Mouse (Mus musculus) gastrocnemius, postnatal 10 days (tissue): ENCODE data around the gene Meioc. TPM values are rescaled to one million over a fixed set of nuclear protein-coding genes. Genes with fewer than 3 reads are reported as not detected.

Experiments used
- DNase-seq: peaks from one replicate; pipeline ENCODE4 v3.0.0; 2021; ENCODE audit warnings: mixed read lengths
- long read RNA-seq, 2 experiments: library from polyadenylated mRNA; stranded (forward); transcript quantifications; one replicate each; pipeline ENCODE4 v2.0.0; 2021
- total RNA-seq, 2 experiments: library from RNA; stranded (reverse); gene quantifications; 2 replicates each; pipeline ENCODE4 v1.2.3; 2021

Gene Meioc
- total RNA-seq = not detected
- long read RNA-seq, experiment 1 = 0 reads
- long read RNA-seq, experiment 2 = 0 reads

DNA sequence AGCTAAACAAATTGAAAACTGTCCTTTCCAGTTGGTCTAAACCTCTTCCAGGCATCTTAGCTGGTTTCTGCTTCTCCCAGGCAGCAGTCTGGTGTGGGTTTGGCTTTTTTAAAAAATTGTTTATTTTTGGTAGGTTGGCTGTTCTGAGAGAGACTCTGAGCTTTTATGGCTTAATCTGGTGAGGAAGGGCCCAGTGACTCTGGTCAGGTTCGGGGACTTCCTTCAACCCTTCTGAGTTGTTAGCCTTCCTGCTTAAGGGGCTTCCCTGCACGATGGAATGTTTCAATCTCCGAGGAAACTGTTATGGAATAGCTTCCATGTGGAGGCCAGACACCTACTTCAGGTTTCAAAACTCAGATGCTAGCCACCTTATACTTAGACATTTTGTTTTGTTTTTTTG is at the start of gene Meioc:
Gene Meioc (plus strand): TSS at position 301 of the 400 bp plus-strand sequence.
- no peak for DNase-seq

DNA sequence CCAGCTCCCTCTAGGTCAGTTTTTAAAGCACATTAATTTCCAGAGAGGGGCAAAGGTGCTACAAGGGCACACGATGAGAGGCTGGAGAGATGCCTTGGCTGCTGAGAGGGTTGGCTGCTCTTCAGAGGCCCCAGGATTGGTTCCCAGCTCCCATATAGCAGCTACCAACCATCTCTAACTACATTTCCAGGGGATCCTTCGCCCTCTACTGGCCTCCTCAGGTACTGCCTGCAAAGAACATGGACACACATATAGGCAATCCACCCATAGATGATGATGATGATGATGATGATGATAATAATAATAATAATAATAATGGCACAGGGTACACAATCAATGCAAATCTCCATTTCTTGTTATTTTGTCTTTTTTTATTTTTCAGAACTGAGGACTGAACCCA is 44.1 kb upstream of the Meioc start:
- no peak for DNase-seq

DNA sequence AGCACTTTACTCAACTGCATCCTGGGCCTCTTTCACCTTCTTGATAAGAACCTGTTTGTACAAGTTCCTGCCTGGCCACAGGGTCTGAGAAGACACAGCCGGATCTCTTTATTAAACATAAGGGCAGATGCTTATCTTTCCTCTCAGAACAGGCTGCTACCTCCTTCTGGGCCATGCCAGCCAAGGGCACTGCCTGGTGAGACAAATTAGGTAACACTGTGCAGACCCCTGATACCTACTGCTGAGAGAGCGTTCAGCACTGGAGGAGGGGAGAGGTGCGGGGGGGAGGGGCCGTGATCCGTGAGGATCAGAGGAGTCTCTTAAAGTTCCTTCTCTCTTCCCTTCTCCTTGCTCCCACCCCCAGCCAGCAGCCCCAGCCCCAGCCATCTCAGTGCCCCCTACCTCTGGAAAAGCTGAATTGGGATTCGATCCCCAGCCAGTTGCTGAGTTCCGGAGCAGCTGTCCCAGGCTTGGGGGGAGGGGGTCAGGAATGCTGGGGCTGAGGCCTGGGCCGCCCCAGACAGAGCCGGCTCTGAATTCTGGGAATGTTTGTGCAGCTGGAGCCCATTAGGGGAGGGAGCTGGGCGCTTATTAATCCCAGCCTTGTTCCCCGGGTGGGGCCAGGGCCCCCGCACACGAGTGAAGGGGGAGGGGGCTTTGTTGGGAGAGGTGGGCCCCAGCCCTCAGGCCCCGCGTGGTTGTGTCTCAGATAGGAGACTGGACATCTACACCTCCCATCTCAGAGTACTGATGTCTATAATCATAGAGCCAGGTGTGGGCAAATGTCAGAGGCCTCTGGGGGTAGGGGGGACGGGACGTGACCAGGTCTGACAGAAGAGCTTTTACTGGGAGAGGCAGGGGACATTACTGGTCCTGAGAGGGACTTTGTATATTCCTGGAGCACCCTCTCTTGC is 39.4 kb upstream of the Meioc start:
- peak; percentile 65 for DNase-seq

DNA sequence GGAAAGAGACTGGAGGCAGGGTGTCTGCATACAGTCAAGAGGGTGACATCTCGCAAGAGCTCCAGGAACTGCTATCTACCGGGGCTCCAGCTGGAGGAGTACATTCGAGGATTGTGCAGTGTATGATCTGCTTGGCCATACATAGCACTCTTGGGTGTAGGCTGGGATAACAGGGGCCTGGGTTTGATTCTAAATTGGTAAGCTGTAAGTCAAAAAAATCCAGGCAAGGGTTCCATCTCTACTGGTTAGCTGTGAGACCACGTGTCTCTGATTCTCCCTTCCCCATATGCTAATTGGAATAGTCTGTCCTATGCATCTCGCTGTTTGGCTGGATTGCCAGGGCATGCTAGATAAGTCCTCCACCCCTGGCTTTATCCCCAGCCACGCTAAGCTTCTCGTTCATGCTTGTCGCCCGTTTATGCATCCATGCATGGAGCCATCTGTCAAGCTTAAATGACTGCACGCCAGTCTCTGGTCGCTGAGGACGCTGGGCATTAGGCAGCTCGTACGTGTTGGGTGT is 38.6 kb upstream of the Meioc start:
- DNase-seq = no peak

DNA sequence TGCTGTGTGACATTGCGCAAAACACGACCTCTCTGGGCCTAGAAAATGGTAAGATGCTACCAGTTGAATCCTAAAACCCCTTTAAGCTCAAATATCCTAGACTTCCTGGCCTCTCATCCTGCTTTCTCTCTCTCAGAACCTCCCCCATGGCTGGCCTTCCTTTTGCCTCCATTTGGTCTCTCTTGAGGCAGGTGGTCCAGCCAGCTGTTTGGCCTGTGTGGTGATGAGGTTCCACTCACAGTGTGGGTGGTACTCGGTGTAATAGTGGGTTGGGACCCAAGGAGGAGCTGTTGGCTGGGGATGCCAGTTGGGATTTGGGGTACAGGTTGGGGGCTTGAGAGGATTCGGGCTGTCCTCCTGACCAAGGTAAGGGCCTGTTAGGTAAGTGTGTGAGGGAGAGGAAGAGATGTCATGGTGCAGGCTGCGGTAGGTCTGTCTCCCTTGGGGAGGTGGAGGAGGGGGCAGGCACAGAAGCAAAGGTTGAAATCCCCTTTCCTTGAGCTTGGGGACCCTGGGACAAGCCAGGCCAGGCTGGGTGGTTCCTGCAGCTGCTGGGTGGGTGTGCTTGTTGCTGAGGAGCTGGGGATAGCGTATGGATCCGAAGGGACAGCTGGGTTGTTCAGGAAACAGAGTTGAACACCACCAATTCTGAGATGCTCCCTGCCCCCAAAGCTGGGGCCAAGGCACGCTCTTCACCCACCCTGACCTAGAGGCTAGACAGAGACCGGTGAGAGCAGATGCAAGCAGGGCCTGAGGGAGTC is 36.2 kb upstream of the Meioc start:
- DNase-seq = no peak

DNA sequence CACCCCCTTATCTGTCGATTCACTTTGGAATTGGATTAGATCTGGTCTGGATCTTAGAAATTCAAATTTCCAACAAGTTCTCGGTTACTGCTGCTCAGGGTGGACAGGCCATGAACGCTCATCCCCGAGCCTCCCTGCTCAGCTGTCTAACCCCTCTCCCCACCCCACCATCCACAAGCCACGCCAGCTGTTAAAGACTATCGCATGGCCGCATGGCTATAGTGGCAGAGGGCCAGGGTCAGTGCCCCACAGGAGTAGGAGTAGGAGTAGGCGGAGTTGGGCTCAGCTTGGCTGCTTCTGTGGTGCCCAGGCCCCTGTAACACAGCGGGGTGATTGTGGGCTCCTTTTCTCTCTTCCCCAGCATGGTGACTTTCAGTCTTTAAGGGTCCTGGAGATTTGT is 35.0 kb upstream of the Meioc start:
- DNase-seq = peak; percentile 49

DNA sequence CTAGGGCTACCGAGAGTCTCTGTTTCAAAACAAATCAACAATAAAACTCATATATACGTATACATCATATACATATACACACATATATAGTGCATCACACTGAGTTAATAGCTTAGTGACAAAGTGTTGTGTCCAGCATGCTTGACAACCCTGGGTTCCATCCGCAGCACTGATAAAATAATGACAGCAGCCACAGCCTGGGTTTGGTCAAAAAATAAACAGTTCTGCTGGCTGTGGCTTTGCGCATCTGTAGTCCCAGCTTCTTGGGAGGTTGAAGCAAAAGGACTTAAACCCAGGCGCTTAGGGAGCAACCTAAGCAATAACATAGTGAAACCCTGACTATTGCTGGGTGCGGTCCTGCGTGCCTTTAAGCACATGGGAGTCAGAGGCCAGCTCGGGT is 34.1 kb upstream of the Meioc start:
- no peak for DNase-seq

DNA sequence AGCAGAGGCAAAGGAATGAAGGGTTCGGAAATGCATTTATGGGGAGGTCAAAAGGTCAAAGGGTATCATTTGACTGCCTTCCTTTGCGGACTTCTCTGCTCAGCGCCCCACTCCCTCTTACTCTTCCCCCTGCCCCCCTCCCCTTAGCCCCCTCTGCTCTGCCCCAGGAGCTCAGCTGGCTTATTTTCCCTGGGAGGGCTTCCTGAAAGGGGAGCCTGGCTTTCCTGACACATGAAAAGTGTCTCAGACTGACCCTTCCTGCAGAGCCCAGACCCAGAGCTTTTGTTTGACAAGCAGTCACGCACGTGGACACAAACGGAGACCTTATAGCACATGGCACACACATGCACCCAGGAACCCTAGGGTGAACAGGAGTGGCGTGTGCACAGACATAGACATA is 32.8 kb upstream of the Meioc start:
- DNase-seq = no peak

DNA sequence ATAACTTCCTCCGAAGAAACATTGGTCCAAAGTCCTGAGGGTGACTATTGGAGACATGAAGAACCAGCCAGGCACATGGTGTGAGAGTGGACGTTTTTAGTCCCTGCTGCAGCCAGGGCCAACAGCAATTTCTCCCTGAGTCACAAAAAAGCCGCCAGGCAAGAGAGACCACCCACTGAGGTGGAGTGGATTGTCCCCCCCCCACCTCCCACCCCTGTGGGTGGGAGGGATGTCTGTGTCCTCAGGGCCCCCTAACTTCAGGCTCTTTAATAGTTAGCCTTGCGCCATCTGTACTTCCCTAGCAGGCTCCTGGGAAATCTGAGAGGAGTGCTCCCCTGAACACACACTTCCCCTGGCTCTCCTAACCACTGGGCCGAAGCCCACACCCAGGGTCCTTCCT is 32.3 kb upstream of the Meioc start:
- DNase-seq = no peak

DNA sequence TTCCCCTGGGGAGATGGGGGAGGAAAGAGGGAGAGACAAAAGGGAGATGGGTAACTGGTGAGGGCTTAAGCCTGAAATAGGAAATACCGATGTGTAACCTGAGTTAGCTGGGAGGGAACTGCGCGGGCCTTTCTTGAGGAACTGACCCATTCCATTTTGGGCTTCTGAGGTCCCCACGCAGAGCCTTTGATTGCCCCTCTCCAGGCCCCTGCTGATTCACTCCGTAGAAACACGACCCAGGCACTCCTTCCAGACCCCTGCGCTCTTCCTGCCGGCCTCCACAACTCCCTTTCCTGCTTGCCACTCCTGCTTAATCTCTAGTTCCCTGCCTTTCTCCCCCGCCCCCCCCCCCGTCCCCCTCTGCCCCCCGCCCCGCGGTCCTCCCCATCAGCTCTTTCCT is 30.8 kb upstream of the Meioc start:
- DNase-seq = no peak

DNA sequence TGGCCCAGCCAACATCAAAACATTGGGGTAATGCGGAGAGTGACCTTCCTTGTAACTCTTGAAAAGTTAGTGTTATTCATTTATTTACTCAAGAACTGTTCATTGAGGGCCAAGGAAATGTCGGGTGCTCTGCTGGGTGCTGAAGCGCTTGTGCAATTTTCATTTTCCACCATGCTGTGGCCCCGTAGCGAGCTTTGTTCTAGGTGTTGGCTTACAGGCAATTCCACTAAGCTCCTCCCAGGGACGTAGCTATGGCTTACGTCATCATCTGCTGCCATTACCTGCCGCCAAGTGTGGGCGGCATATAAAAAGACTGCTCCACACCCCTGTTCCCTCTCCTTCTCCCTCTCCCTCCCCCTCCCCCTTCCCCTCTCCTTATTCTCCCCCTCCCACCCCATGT is 30.1 kb upstream of the Meioc start:
- no peak for DNase-seq

DNA sequence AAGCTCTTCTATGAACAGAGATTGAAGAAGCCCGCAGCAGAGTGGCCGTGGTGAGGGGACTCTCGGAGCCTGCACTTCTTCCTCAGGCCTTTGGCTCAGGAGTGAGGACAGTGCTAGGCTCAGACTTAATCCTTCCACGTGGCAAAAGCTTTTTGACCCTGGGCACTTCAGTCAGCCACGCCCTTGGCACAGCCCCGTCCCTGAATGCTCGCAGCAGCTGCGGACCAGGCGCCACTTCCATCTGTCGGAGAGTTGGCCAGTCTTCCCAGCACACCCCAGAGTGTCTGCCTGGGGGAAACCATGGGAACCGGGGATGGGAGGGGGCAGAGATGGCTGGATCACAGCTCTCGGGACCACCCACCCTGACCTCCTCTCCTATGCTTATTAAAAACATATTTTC is 26.6 kb upstream of the Meioc start:
- DNase-seq = peak; percentile 63

DNA sequence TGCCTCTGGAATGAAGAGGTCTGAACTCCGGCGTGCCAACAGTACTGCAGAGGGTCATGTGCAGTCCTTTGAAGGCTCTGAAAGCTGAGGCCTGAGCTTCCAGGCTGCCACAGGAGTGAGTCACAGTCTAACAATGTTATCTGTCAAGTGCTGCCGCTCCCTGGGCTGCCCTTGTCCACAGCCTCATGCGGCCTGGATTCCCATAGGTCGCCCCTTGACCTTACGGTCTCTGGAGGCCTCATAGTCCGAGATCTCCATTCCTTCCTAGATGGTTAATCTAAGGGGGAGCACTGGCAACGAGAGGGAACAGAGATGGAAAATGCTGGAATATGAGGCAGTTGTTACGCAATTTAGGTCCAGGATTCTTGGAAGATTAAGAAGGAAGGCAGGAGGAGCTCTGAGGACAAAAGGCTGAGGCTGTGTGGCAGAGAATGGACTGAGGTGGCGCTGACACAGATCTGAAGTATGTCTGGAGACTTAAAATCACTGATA is 19.6 kb upstream of the Meioc start:
- DNase-seq = peak; percentile 20

DNA sequence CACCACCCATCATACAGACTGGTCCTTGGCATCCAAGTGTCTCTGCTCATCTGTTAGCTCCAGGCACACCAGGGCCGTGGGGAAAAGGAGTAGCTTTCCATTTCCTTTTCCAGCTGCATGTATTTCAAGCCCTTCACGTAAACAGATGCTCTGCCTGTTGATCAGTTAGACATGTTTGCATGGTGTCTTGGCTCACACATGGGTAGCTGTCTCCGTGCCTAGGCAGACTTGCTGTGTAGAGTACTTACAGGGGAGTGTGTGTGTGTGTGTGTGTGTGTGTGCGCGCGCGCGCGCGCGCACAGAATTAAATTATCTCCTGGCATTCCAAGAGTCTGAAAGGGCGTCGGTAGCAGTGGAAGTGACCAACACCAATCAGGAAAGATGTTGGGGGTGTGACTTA is 17.3 kb upstream of the Meioc start:
- no peak for DNase-seq

DNA sequence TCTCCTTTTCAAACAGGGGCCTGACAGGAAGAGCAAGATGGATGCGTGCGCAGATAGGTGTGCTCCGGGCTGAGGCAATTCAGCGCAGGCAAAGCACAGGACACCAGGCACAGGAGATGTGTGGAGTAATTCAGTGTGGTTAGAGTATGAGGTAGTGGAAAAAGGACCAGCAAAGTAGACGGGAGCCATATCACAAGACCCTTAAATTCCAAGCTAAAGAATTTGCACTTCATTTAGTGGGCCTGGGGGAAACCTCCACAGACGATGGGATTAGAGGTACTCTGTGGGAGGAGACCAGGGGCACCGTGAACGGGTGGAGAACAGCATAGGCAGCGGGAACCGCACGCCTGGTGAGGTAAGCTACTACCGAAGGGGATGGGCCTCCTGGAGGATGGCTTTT is 15.6 kb upstream of the Meioc start:
- no peak for DNase-seq

DNA sequence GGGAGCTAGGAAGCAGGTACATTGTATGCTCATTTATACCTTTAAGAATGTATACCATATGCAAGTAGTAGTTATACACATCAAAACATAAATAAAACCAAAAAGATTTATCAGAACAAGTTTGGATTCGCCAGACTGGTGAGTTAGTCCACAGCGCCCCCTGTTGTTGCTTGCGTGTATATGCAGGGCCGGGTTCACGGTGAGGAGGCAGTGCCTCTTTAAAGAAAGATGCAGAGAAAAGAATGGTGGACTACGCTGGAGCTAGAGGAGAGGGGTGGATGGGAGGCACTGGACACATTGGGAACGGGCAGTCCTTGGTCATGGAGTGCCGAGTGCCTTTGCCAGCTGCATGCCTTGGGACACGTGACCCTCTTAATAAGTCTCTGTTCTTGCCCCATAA is 12.1 kb upstream of the Meioc start:
- peak; percentile 81 for DNase-seq

DNA sequence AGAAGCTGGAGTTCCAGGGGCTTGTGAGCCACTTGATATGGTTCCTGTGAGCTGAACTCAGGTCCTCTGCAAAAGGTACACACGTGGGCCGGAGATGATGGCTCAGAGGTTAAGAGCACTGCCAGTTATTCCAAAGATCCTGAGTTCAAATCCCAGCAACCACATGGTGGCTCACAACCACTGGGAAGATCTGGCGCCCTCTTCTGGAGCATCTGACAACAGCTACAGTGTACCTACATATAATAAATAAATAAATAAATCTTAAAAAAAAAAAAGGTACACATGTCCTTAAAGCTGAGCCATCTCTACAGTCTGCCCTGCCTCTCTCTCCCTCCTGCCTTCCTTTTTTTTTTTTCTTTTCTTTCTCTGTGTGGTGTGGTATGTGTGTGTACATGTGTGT is 10.7 kb upstream of the Meioc start:
- no peak for DNase-seq

DNA sequence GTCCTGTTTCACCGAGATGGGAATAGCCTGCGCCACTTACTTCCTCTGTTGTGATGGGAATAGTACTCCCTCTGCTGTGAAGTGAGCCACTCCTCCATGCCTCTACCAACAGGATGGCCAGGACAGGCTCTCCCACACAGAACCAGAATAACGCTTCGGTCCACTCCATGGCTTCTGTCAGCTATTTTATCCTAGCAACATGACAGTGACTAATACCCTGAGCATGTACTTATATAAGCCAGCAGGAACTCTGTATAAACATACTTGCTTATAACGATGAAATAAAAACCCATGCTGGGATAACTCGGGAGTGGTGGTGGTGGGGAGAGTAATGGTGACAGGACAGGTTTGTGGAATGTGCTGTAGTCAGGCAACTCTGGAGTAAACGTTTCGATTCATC is 7.6 kb upstream of the Meioc start:
- no peak for DNase-seq

DNA sequence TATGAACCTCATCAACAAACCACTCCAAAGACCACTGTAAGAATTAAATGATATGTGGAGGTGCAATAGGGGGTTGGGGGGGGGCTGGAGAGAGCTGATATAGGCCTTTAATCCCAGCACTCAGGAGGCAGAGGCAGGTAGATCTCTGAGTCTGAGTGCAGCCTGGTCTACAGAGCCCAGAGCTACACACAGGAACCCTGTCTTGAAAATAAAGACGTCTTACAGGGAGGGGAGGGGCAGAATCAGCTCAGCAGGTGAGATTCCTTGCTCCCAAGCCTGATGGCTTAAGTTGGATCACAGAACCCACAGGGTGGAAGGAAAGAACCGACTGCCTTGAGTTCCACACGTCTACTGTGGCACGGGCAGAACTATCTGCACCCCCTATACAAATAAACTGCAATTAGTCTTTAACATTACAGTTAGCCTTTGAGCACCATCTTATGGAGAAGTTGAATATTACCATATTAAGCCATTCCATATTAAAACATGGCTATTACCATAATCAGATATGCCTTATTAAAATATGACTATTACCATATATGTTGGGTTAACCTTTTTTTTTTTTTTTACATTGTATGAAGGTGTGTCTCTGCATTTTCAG is 7.1 kb upstream of the Meioc start:
- DNase-seq = no peak

DNA sequence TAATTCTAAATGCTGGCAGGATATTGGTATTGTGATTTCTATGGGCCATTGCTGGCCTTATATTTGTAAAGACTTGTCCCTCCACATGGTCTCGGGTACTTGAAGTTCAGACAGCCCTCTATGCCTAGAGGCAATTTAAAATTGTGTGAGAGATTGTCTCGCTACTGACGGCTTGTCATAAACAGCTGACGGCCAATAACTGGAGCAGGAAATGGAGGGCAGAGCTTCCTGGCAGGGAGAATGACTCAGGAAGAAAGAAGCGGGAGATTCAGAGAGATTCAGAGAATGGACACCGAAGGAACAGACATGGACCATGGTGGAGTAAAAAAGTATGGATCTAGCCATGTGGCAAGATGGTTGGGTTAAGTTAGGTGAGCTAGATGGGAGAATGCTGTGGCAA is 6.6 kb upstream of the Meioc start:
- DNase-seq = no peak

DNA sequence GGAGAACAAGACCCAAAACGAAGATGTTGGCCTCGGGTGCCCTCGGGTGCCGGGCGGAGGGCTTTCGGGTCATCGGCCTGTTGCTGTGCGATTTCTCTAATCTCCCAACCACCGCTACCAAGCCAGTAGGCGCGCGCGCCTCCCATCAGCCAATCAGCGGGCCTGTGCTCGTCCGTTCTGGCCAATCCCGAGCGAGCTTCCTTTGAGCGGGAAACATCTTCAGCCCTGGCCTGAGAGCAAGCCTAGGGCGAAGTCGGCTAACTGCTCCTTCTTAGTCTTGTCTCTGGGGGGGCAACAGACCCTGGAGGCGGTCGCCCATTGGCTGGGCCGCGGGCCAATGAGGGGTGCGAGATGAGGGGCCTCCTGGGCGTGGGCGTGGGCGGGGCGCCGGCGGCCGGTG is 1.6 kb downstream of the Meioc start:
- DNase-seq = no peak

DNA sequence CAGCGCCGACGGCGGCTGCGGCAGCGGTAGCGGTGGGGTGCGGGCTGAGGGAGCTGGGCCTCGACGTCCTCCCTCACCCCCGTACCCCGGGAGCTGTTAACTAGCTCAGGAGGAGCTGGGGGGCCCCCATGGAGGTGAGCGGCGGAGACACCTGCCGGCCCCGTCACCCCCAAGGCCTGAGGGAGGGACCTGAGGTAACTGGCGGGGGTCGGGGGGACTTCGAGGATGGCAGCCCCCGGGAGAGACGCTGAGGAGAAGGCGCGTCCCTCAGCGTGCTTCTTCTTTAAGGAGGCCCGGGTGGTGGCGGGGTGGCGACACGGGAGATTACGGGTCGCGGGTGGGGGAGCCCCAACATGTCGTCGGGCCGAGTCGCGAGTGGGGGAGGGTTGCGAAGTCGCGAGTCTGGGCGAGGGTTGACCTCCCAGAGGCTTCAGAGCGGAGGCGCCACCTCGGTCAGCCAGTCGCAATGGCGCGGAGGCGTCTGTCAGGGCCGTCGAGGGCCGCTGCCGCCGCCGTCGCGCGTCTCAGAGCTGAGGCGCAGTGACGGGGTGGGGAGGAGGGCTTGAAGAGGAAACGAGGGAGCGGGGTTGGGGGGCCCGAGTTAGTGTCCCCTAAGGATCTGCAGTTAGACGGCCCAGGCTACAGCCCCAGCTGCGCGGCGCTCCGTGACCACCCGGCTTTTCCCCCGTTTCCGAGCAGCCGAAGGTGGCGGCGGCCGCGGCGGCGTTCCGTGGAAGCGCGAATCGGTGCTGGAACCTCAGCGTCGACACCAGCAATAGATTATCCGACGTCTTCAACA is 2.3 kb downstream of the Meioc start:
- DNase-seq = peak; percentile 12
